Mouse (Mus musculus) kidney, postnatal 0 days (tissue): ENCODE measurements around the gene Fam196a. TPM values are rescaled to one million over a fixed set of nuclear protein-coding genes. Genes with fewer than 3 reads are reported as not detected.

ENCODE experiments used
- ATAC-seq: fragments of 200-750 bp; cut with Nextera tagmentation; replicated peaks from 2 replicates; pipeline ENCODE4 v1.8.0; 2017; ENCODE audit warnings: low read depth, moderate number of reproducible peaks, moderate TSS enrichment, moderate library complexity; ENCODE audit not compliant: low FRiP score
- DNase-seq: peaks from one replicate; pipeline ENCODE4 v3.0.0-alpha.2; 2016; ENCODE audit warnings: low spot score
- H3K27ac ChIP-seq: fragments of 300-500 bp; sonication (generic); 2 replicates; pipeline ENCODE4 v1.5.1; 2014; ENCODE audit warnings: mild to moderate bottlenecking
- H3K27me3 ChIP-seq: fragments of 300-500 bp; sonication (generic); 2 replicates; pipeline ENCODE4 v1.6.1; 2014; ENCODE audit warnings: low read length, mixed read lengths; ENCODE audit not compliant: insufficient read depth
- H3K36me3 ChIP-seq: fragments of 300-500 bp; sonication (generic); 2 replicates; pipeline ENCODE4 v1.6.1; 2014; ENCODE audit warnings: low read length, mixed read lengths; ENCODE audit not compliant: insufficient read depth
- H3K4me1 ChIP-seq: fragments of 300-500 bp; sonication (generic); replicated peaks from 2 replicates; pipeline ENCODE4 v1.6.1; 2014; ENCODE audit warnings: antibody characterized with exemption, low read length, mixed read lengths; ENCODE audit not compliant: insufficient read depth
- H3K4me2 ChIP-seq: fragments of 300-500 bp; sonication (generic); 2 replicates; pipeline ENCODE4 v1.6.1; 2014; ENCODE audit warnings: mild to moderate bottlenecking, low read length, moderate library complexity, mixed read lengths
- H3K4me3 ChIP-seq: fragments of 300-500 bp; sonication (generic); replicated peaks from 2 replicates; pipeline ENCODE4 v1.5.1; 2014; ENCODE audit warnings: low read depth, low read length
- H3K9ac ChIP-seq: fragments of 300-500 bp; sonication (generic); 2 replicates; pipeline ENCODE4 v1.6.1; 2014; ENCODE audit warnings: low read depth, low read length
- H3K9me3 ChIP-seq: fragments of 300-500 bp; sonication (generic); replicated peaks from 2 replicates; pipeline ENCODE4 v1.6.1; 2016; ENCODE audit warnings: low read length, inconsistent platforms, mixed read lengths
- CTCF ChIP-seq: IDR thresholded peaks from 2 replicates; pipeline ENCODE4 v1.5.1; 2016; ENCODE audit warnings: antibody characterized with exemption, low read depth, mild to moderate bottlenecking, moderate library complexity
- WGBS: fragments of 180-500 bp; shearing (Covaris S2); extraction: QIAGEN DNeasy Blood & Tissue Kit; methylation state at CpG from one replicate; pipeline ENCODE4 v1.1.7; 2014; 5-methylcytosine and 5-hydroxymethylcytosine counted together
- polyA plus RNA-seq: library from polyadenylated mRNA; unstranded; fragments of >200 nt; fragmentation: Nextera tagmentation; extraction: Ambion mirVana; gene quantifications from 2 replicates; pipeline ENCODE4 v1.2.1, GENCODE M21; 2015

Gene Fam196a
- polyA plus RNA-seq, result 0.92 and 1.4 TPM in 2 replicates

DNA sequence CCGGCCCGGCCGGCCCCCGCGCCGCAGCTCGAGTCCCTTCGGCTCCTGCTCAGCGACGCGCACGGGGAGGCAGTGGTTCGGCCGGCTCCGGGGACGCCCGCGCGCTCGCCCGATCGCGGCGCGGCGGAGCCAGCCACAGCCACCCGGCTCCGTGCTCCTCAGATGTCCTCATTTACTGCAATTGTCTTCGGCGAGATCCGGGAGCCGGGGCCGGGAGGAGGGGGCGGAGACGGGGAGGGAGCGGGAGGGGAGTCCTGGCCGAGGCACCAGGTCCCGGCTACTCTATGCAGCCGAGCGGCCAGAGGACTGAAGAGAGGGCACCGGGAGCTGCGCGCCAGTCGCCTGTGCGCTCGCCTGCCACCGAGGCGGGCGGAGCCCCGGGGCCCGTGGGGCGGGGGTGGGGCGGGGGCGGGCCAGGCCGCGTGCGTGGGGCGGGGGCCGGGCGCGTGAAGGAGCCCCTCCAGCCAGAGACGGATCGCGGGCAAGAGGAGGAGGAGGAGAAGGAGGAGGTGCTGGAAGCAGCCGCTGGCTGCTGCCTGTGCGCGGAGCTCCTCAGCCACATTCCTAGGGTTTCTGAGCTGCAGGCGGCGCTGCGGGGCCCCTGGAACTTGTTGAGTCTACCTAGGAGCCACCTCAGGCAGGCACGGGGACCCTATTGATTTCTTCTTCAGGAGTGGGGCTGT is at the start of gene Fam196a:
Gene Fam196a, minus strand, starts transcription at position 504 of the 683 bp plus-strand sequence.
- H3K9ac ChIP-seq, result peak within 1 kb of the TSS; percentile 50
- H3K36me3 ChIP-seq, result no peaks in the 10 kb centered on the region
- peaks cover 18% of the 10 kb centered on the region; the same call in 1 of the 2 replicates for H3K4me1 ChIP-seq
- H3K4me2 ChIP-seq, result peak within 1 kb of the TSS; percentile 93
- peak; percentile 86 for ATAC-seq
- no peak within 1 kb of the TSS for H3K27ac ChIP-seq
- H3K9me3 ChIP-seq, result no peaks in the 10 kb centered on the region
- no peaks in the 10 kb centered on the region for H3K27me3 ChIP-seq
- TF ChIP-seq CTCF, result peak; percentile 47
- H3K4me3 ChIP-seq, result peak within 1 kb of the TSS; percentile 50
- peak; percentile 73 for DNase-seq
- under 1% methylated on average over 62 of the region's 71 CpGs for WGBS

- no peaks in the 10 kb centered on the region for H3K9me3 ChIP-seq
- no peak overlapping the region for H3K27ac ChIP-seq
- H3K27me3 ChIP-seq, result no peaks in the 10 kb centered on the region
- ATAC-seq (no peak), DNase-seq (no peak)
- no peaks in the 10 kb centered on the region for H3K4me1 ChIP-seq
- H3K36me3 ChIP-seq, result no peaks in the 10 kb centered on the region
- H3K4me2 ChIP-seq, result no peak overlapping the region
- no peak for TF ChIP-seq CTCF
- H3K9ac ChIP-seq, result no peak overlapping the region
- 73% methylated on average over 2 of the region's 2 CpGs for WGBS
- H3K4me3 ChIP-seq, result no peak overlapping the region
These were observed 23.4 kb upstream of the Fam196a start for GRCm38 (mm10) chr7:134961608-134962007.

GRCm38 (mm10) chr7:134960871-134961270 is 22.6 kb upstream of the Fam196a start:
- Histone ChIP-seq H3K27me3 (no peaks in the 10 kb centered on the region), H3K9me3 (no peaks in the 10 kb centered on the region), H3K4me3 (no peak overlapping the region), H3K36me3 (no peaks in the 10 kb centered on the region), H3K4me1 (no peaks in the 10 kb centered on the region), H3K9ac (no peak overlapping the region), H3K4me2 (no peak overlapping the region), H3K27ac (no peak overlapping the region)
- TF ChIP-seq CTCF, result peak; percentile 71
- DNase-seq, result no peak
- 75% methylated on average over 4 of the region's 4 CpGs for WGBS
- no peak for ATAC-seq

GRCm38 (mm10) chr7:134959086-134959485 is 20.9 kb upstream of the Fam196a start:
- no peaks in the 10 kb centered on the region for H3K9me3 ChIP-seq
- H3K27me3 ChIP-seq, result no peaks in the 10 kb centered on the region
- 90% methylated on average over 6 of the region's 6 CpGs for WGBS
- no peak overlapping the region for H3K9ac ChIP-seq
- H3K4me1 ChIP-seq, result no peaks in the 10 kb centered on the region
- no peak overlapping the region for H3K27ac ChIP-seq
- H3K4me2 ChIP-seq, result no peak overlapping the region
- no peak for TF ChIP-seq CTCF
- ATAC-seq (no peak), DNase-seq (no peak)
- no peak overlapping the region for H3K4me3 ChIP-seq
- H3K36me3 ChIP-seq, result no peaks in the 10 kb centered on the region

DNA sequence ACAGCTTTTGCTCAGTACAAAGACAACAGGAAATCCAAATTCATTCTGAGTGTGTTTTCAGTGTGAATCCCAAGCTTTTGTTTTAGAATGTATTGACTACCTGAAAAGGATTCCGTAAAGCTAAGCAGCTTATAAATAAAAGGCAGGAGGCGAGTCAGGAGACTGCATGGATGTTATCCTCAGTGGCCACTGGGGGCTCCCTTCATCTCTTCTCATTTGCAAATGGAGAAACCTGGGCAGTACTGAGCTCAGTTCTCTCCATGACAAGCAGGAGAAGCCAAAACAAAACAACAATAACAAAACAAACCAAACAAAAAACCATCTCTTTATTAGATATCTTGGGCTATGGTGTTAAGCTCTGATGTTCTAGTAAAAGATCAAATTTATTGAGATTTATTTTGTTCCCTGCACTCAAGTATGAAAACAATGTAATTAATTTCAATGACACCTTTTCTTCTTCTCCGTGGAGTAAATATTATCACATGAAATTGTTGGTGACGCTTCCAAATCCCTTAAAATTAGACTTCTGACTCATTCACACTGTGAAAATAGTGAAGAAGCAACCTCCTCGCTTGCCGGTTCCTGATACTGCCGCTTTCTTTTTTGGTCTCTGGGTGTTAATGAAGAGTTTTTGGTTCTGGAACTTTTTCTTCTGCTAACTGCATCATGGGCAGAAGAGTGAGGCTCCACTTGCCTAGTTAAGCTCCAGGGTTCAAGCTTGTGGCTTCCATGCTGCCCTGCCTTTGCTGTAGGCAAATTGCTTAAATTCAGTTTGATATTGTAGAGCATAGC is 7.9 kb upstream of the Fam196a start:
- 88% methylated on average over 7 of the region's 7 CpGs for WGBS
- H3K27me3 ChIP-seq, result no peaks in the 10 kb centered on the region
- H3K4me2 ChIP-seq, result no peak overlapping the region
- no peaks in the 10 kb centered on the region for H3K36me3 ChIP-seq
- TF ChIP-seq CTCF, result peak; percentile 46; the same call in 1 of the 2 replicates
- H3K27ac ChIP-seq, result no peak overlapping the region
- ATAC-seq (no peak), DNase-seq (peak; percentile 10)
- H3K9ac ChIP-seq, result no peak overlapping the region
- H3K9me3 ChIP-seq, result no peaks in the 10 kb centered on the region
- H3K4me1 ChIP-seq, result peaks cover 8% of the 10 kb centered on the region; the same call in 1 of the 2 replicates
- no peak overlapping the region for H3K4me3 ChIP-seq

DNA sequence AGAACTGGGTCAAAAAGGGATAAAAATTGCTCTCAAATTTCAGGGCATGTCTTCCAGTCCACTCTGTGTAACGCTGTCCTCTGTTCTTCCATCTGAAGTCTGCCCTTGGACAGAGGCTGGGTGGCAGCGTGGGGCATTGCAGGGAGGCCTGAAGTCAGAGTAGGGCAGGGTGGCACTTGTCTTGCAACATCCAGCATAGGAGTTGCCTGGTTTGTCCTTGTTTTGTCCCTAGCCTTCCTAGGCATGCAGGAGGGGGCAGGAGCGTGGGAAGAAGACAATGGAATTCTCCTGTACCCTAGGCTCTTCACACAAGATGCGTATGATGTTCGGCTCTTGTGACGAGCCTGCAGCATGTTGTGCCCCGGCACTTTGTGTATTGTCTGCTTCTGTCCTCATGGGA is 5.5 kb upstream of the Fam196a start:
- peaks cover 13% of the 10 kb centered on the region; the same call in 1 of the 2 replicates for H3K4me1 ChIP-seq
- H3K27ac ChIP-seq, result no peak overlapping the region
- no peaks in the 10 kb centered on the region for H3K27me3 ChIP-seq
- H3K4me3 ChIP-seq, result no peak overlapping the region
- no peaks in the 10 kb centered on the region for H3K9me3 ChIP-seq
- no peak overlapping the region for H3K9ac ChIP-seq
- DNase-seq (no peak), ATAC-seq (no peak)
- no peaks in the 10 kb centered on the region for H3K36me3 ChIP-seq
- 85% methylated on average over 7 of the region's 7 CpGs for WGBS
- TF ChIP-seq CTCF, result no peak
- H3K4me2 ChIP-seq, result no peak overlapping the region
